Mouse (Mus musculus) C2C12 (cell line): ENCODE data around the gene Stard8. TPM values are rescaled to one million over a fixed set of nuclear protein-coding genes. Genes with fewer than 3 reads are reported as not detected.

Experiments
- H3K27me3 ChIP-seq: one replicate; pipeline ENCODE4 v1.6.1; 2011; ENCODE audit not compliant: control insufficient read depth, insufficient read depth, insufficient read length
- H3K36me3 ChIP-seq: one replicate; pipeline ENCODE4 v1.6.1; 2011; ENCODE audit not compliant: control insufficient read depth, insufficient read depth
- H3K4me3 ChIP-seq: one replicate; pipeline ENCODE4 v1.5.1; 2011; ENCODE audit warnings: mild to moderate bottlenecking, control low read depth; ENCODE audit not compliant: poor library complexity, insufficient read depth, severe bottlenecking
- H3K79me2 ChIP-seq: one replicate; pipeline ENCODE4 v1.6.1; 2011; ENCODE audit not compliant: control insufficient read depth, insufficient read depth
- H3K79me3 ChIP-seq: one replicate; pipeline ENCODE4 v1.6.1; 2011; ENCODE audit warnings: low read depth, control low read depth
- H3ac ChIP-seq: one replicate; pipeline ENCODE3; 2011; ENCODE audit warnings: low read depth; ENCODE audit not compliant: control insufficient read depth, insufficient read length
- CEBPB ChIP-seq: IDR thresholded peaks from one replicate; pipeline ENCODE4 v1.6.1; 2011; ENCODE audit warnings: low read depth, mild to moderate bottlenecking, control low read depth, moderate library complexity
- CTCF ChIP-seq: IDR thresholded peaks from one replicate; pipeline ENCODE4 v1.5.1; 2011; ENCODE audit not compliant: control insufficient read depth, insufficient read depth, insufficient read length
- FOSL1 ChIP-seq: IDR thresholded peaks from one replicate; pipeline ENCODE4 v1.8.0; 2011; ENCODE audit warnings: mild to moderate bottlenecking, low read length; ENCODE audit not compliant: poor library complexity, insufficient read depth, severe bottlenecking
- MAX ChIP-seq: IDR thresholded peaks from one replicate; pipeline ENCODE4 v1.6.1; 2011; ENCODE audit warnings: mild to moderate bottlenecking, control low read depth
- MYOD1 ChIP-seq: IDR thresholded peaks from one replicate; pipeline ENCODE4 v1.6.1; 2011; ENCODE audit warnings: low read depth; ENCODE audit not compliant: control insufficient read depth, insufficient read length
- MYOG ChIP-seq: IDR thresholded peaks from one replicate; pipeline ENCODE4 v1.6.1; 2011; ENCODE audit not compliant: control insufficient read depth, insufficient read length; ENCODE audit errors: extremely low read depth
- USF1 ChIP-seq: IDR thresholded peaks from one replicate; pipeline ENCODE4 v1.6.1; 2011; ENCODE audit warnings: low read depth, mild to moderate bottlenecking, control low read depth, moderate library complexity
- polyA plus RNA-seq: library from polyadenylated mRNA; unstranded; fragments of >200 nt; fragmentation: generic; extraction: Trizol; gene quantifications from one replicate; pipeline ENCODE4 v1.2.1, GENCODE M21; 2012; ENCODE audit warnings: missing spikeins

Gene Stard8
- polyA plus RNA-seq, 1 experiment: not detected

DNA sequence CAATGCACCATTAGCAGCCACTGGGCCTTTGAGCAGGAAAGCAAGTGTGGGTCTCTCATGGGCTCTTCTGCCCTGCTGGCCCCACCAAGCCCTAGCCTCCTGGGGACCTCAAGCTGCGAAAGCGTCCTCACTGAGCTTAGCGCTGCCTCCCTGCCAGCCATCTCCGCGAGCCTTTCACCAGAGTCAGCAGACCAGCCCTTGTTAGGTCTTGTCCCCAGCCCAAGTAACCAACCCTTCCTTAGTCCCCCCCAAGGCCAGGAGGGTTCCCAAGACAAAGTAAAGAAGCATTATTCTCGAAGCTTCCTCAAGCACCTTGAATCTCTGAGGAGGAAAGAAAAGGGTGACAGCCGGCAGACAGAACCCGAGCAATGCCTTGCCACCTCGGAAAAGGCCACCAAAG lies 62.5 kb downstream of the Stard8 start:
- Histone ChIP-seq H3K79me2 (no peaks in the 10 kb centered on the region), H3K36me3 (no peaks in the 10 kb centered on the region), H3ac (no peak overlapping the region), H3K27me3 (no peaks in the 10 kb centered on the region), H3K4me3 (no peak overlapping the region), H3K79me3 (no peaks in the 10 kb centered on the region)
- TF ChIP-seq CTCF: no peak
- no peak for TF ChIP-seq FOSL1
- TF ChIP-seq MYOD1: no peak
- TF ChIP-seq CEBPB: no peak
- TF ChIP-seq USF1: no peak
- no peak for TF ChIP-seq MYOG

DNA sequence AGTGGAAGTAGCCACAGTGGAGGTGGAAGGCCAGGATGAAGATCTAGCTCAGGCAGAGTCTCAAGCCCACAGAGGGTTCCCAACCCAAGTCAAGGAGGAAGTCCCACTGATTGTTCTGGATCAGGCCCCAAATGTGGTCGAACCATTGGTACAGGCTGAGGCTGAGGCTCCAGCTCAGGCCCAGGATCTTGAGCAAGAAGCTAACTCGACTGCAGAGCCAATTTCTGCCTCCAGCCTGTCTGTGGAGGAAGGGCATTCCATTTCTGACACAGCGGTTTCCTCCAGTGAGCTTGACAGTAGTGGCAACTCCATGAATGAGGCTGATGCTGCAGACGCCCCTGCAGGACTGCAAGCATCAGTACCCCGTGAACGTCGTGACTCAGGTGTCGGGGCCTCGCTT lies 63.5 kb downstream of the Stard8 start:
- no peaks in the 10 kb centered on the region for H3K36me3 ChIP-seq
- no peaks in the 10 kb centered on the region for H3K79me3 ChIP-seq
- H3K79me2 ChIP-seq: no peaks in the 10 kb centered on the region
- no peak overlapping the region for H3ac ChIP-seq
- no peak for TF ChIP-seq MYOG
- TF ChIP-seq CEBPB: no peak
- TF ChIP-seq CTCF: no peak
- no peak for TF ChIP-seq MYOD1
- no peak for TF ChIP-seq FOSL1
- no peak for TF ChIP-seq MAX
- TF ChIP-seq USF1: no peak
- no peaks in the 10 kb centered on the region for H3K27me3 ChIP-seq
- H3K4me3 ChIP-seq: no peak overlapping the region

GRCm38 (mm10) chrX:99067232-99067631 lies 64.2 kb downstream of the Stard8 start:
- Histone ChIP-seq H3K27me3 (no peaks in the 10 kb centered on the region), H3ac (no peak overlapping the region), H3K79me3 (no peaks in the 10 kb centered on the region), H3K79me2 (no peaks in the 10 kb centered on the region), H3K4me3 (no peak overlapping the region), H3K36me3 (no peaks in the 10 kb centered on the region)
- TF ChIP-seq CEBPB (no peak), CTCF (no peak), USF1 (no peak), FOSL1 (no peak), MAX (no peak), MYOG (no peak), MYOD1 (no peak)

DNA sequence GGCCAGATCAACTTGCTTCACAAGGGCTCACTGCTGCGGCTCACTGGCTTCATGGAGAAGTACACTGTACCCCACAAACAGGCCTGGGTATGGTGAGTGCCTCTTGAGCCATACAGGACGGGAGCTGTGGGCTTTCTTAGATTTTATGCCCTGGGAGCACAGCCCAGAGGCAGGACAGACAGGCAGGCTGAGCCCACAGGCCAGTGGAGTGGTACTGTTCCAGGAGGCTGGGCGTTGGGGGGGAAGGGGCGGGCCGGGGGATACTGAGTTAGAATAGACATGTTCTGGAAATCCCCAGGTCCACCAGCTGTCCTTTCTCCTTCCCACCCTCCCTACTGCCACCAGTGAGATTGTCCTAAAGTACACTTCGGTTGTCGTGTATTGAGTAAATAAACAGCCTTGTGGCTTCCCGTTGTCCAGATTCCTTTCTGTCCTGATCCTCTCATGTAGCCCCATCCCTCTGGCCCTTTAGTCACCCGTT lies 64.7 kb downstream of the Stard8 start:
- H3ac ChIP-seq: no peak overlapping the region
- no peak overlapping the region for H3K4me3 ChIP-seq
- TF ChIP-seq USF1 (no peak), MYOD1 (no peak), FOSL1 (no peak), CTCF (no peak)
- H3K27me3 ChIP-seq: no peaks in the 10 kb centered on the region
- H3K79me2 ChIP-seq: no peaks in the 10 kb centered on the region
- no peaks in the 10 kb centered on the region for H3K79me3 ChIP-seq
- no peaks in the 10 kb centered on the region for H3K36me3 ChIP-seq

DNA sequence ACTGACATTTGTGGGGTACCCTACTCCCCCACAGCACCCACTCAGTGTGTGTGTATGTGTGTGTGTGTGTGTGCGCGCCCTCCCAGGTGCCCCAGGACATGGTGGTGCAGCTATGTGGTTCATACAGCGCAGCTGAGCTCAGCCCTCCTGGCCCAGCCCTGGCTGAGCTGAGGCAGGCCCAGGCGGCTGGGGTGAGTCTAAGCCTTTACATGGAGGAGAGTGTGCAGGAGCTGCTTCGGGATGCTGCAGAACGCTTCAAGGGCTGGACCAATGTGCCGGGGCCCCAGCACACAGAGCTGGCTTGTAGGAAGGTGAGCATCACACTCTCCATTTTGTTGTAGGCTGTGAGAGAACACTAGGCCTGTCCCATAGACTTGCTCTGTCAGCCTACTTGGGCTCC lies 68.1 kb downstream of the Stard8 start:
- H3K27me3 ChIP-seq: no peaks in the 10 kb centered on the region

GRCm38 (mm10) chrX:99072596-99072995 lies 69.5 kb downstream of the Stard8 start:
- H3K27me3 ChIP-seq: no peaks in the 10 kb centered on the region
- H3K4me3 ChIP-seq: no peak overlapping the region
- H3ac ChIP-seq: no peak overlapping the region
- TF ChIP-seq MYOD1 (no peak), MAX (no peak), CTCF (no peak), CEBPB (no peak), FOSL1 (no peak), MYOG (no peak), USF1 (no peak)
- no peaks in the 10 kb centered on the region for H3K36me3 ChIP-seq
- no peaks in the 10 kb centered on the region for H3K79me3 ChIP-seq
- no peaks in the 10 kb centered on the region for H3K79me2 ChIP-seq

More for the DNA sequence above, 68.1 kb downstream of the Stard8 start:
- TF ChIP-seq MYOG (no peak), USF1 (no peak), CEBPB (no peak), CTCF (no peak), MYOD1 (no peak), FOSL1 (no peak), MAX (no peak)
- Histone ChIP-seq H3K4me3 (no peak overlapping the region), H3ac (no peak overlapping the region), H3K79me2 (no peaks in the 10 kb centered on the region), H3K79me3 (no peaks in the 10 kb centered on the region), H3K36me3 (no peaks in the 10 kb centered on the region)
